Mouse (Mus musculus): ENCODE results near the gene Dusp3.
A peak's percentile ranks its signal among the peaks of the same experiment; 100 is the strongest.

The Dusp3 gene

GRCm38 (mm10) chr11:101986913-101987312 is at the start of gene Dusp3:
Dusp3 (minus strand) TSS chr11:101987013.
- no peak for DNase-seq (ENCODE audit: low read depth, low spot score)

GRCm38 (mm10) chr11:102036336-102036735 is 49.5 kb upstream of the Dusp3 start:
- DNase-seq (ENCODE audit: low read depth, low spot score) = no peak

- no peak for DNase-seq (ENCODE audit: low read depth, low spot score)
Measured at GRCm38 (mm10) chr11:102035456-102035960, 48.7 kb upstream of the Dusp3 start.

- no peak for DNase-seq (ENCODE audit: low read depth, low spot score)
Measured at GRCm38 (mm10) chr11:102034887-102035286, 48.1 kb upstream of the Dusp3 start.

GRCm38 (mm10) chr11:102033055-102033591 is 46.3 kb upstream of the Dusp3 start:
- no peak for DNase-seq (ENCODE audit: low read depth, low spot score)

- DNase-seq (ENCODE audit: low read depth, low spot score) = no peak
Measured at GRCm38 (mm10) chr11:102031149-102031548, 44.3 kb upstream of the Dusp3 start.

- DNase-seq (ENCODE audit: low read depth, low spot score) = no peak
Measured at GRCm38 (mm10) chr11:102029966-102030365, 43.2 kb upstream of the Dusp3 start.

- DNase-seq (ENCODE audit: low read depth, low spot score) = no peak
Measured at GRCm38 (mm10) chr11:102029304-102029703, 42.5 kb upstream of the Dusp3 start.

- DNase-seq (ENCODE audit: low read depth, low spot score) = no peak
Measured at GRCm38 (mm10) chr11:102028087-102028816, 41.4 kb upstream of the Dusp3 start, which contains the start of gene Mpp3. Mpp3 (minus strand) TSS chr11:102028461.

GRCm38 (mm10) chr11:102027361-102028017 is 40.7 kb upstream of the Dusp3 start:
- no peak for DNase-seq (ENCODE audit: low read depth, low spot score)

GRCm38 (mm10) chr11:102026694-102027360 is 40.0 kb upstream of the Dusp3 start:
- DNase-seq (ENCODE audit: low read depth, low spot score) = peak; percentile 49

- no peak for DNase-seq (ENCODE audit: low read depth, low spot score)
Measured at GRCm38 (mm10) chr11:102025991-102026660, 39.3 kb upstream of the Dusp3 start.

GRCm38 (mm10) chr11:102025354-102025753 is 38.5 kb upstream of the Dusp3 start:
- DNase-seq (ENCODE audit: low read depth, low spot score) = no peak

- DNase-seq (ENCODE audit: low read depth, low spot score) = no peak
Measured at GRCm38 (mm10) chr11:102024875-102025274, 38.1 kb upstream of the Dusp3 start.

GRCm38 (mm10) chr11:102024084-102024758 is 37.4 kb upstream of the Dusp3 start:
- DNase-seq (ENCODE audit: low read depth, low spot score) = peak; percentile 92

GRCm38 (mm10) chr11:102023406-102023805 is 36.6 kb upstream of the Dusp3 start:
- DNase-seq (ENCODE audit: low read depth, low spot score) = no peak

GRCm38 (mm10) chr11:102021196-102021595 is 34.4 kb upstream of the Dusp3 start:
- DNase-seq (ENCODE audit: low read depth, low spot score) = no peak

GRCm38 (mm10) chr11:102019736-102020135 is 32.9 kb upstream of the Dusp3 start:
- no peak for DNase-seq (ENCODE audit: low read depth, low spot score)

GRCm38 (mm10) chr11:102016136-102016535 is 29.3 kb upstream of the Dusp3 start:
- no peak for DNase-seq (ENCODE audit: low read depth, low spot score)

- no peak for DNase-seq (ENCODE audit: low read depth, low spot score)
Measured at GRCm38 (mm10) chr11:102015472-102015871, 28.7 kb upstream of the Dusp3 start.

GRCm38 (mm10) chr11:102013201-102013600 is 26.4 kb upstream of the Dusp3 start:
- DNase-seq (ENCODE audit: low read depth, low spot score) = no peak

Data from skeletal muscle tissue, adult 2 months (tissue).